Mouse (Mus musculus): Measurements from ENCODE around the gene Dnah2.

Dnah2 gene

GRCm38 (mm10) chr11:69549060-69549656 is at the start of gene Dnah2:
TSS of gene Dnah2 (minus strand) at chr11:69549110.
- no peak for DNase-seq (ENCODE audit: low read depth, low spot score)

GRCm38 (mm10) chr11:69594853-69595252 is 45.9 kb upstream of the Dnah2 start:
- no peak for DNase-seq (ENCODE audit: low read depth, low spot score)

- no peak for DNase-seq (ENCODE audit: low read depth, low spot score)
Observed at GRCm38 (mm10) chr11:69592799-69593198, 43.9 kb upstream of the Dnah2 start.

- no peak for DNase-seq (ENCODE audit: low read depth, low spot score)
Observed at GRCm38 (mm10) chr11:69591899-69592637, 43.2 kb upstream of the Dnah2 start.

- no peak for DNase-seq (ENCODE audit: low read depth, low spot score)
Observed at GRCm38 (mm10) chr11:69591424-69591823, 42.5 kb upstream of the Dnah2 start.

- DNase-seq (ENCODE audit: low read depth, low spot score) = no peak
Observed at GRCm38 (mm10) chr11:69590622-69591021, 41.7 kb upstream of the Dnah2 start.

- DNase-seq (ENCODE audit: low read depth, low spot score) = no peak
Observed at GRCm38 (mm10) chr11:69589207-69589834, 40.4 kb upstream of the Dnah2 start.

GRCm38 (mm10) chr11:69585718-69586325 is 36.9 kb upstream of the Dnah2 start:
- DNase-seq (ENCODE audit: low read depth, low spot score) = no peak

- DNase-seq (ENCODE audit: low read depth, low spot score) = no peak
Observed at GRCm38 (mm10) chr11:69584937-69585336, 36.0 kb upstream of the Dnah2 start.

- no peak for DNase-seq (ENCODE audit: low read depth, low spot score)
Observed at GRCm38 (mm10) chr11:69584008-69584407, 35.1 kb upstream of the Dnah2 start.

- DNase-seq (ENCODE audit: low read depth, low spot score) = no peak
Observed at GRCm38 (mm10) chr11:69582230-69582805, 33.4 kb upstream of the Dnah2 start.

GRCm38 (mm10) chr11:69581814-69582213 is 32.9 kb upstream of the Dnah2 start:
- DNase-seq (ENCODE audit: low read depth, low spot score) = no peak

GRCm38 (mm10) chr11:69581147-69581688 is 32.3 kb upstream of the Dnah2 start:
- DNase-seq (ENCODE audit: low read depth, low spot score) = peak; percentile 89

- DNase-seq (ENCODE audit: low read depth, low spot score) = no peak
Observed at GRCm38 (mm10) chr11:69580572-69581146, 31.7 kb upstream of the Dnah2 start.

- peak; percentile 90 for DNase-seq (ENCODE audit: low read depth, low spot score)
Observed at GRCm38 (mm10) chr11:69580091-69580514, 31.2 kb upstream of the Dnah2 start, which contains the start of the genes Wrap53 and Trp53. TSS of gene Wrap53 (minus strand) at chr11:69580255. TSS of gene Trp53 (plus strand) at chr11:69580359.

- DNase-seq (ENCODE audit: low read depth, low spot score) = peak; percentile 96
Observed at GRCm38 (mm10) chr11:69579128-69580017, 30.5 kb upstream of the Dnah2 start.

- DNase-seq (ENCODE audit: low read depth, low spot score) = no peak
Observed at GRCm38 (mm10) chr11:69578301-69578700, 29.4 kb upstream of the Dnah2 start.

GRCm38 (mm10) chr11:69576307-69576706 is 27.4 kb upstream of the Dnah2 start:
- no peak for DNase-seq (ENCODE audit: low read depth, low spot score)

GRCm38 (mm10) chr11:69575220-69575619 is 26.3 kb upstream of the Dnah2 start:
- no peak for DNase-seq (ENCODE audit: low read depth, low spot score)

- DNase-seq (ENCODE audit: low read depth, low spot score) = no peak
Observed at GRCm38 (mm10) chr11:69565131-69565530, 16.2 kb upstream of the Dnah2 start.

Measured in brain, embryonic 18.5 days (tissue).